Mouse (Mus musculus) adrenal gland (tissue): Measurements from ENCODE around the gene Fchsd2.

Source experiments
- intact Hi-C: fragments of 180-260 bp; cut with DNase I; formaldehyde crosslinking; loops from one replicate; pipeline ENCODE4 v1.15.1; 2025

The Fchsd2 gene

DNA sequence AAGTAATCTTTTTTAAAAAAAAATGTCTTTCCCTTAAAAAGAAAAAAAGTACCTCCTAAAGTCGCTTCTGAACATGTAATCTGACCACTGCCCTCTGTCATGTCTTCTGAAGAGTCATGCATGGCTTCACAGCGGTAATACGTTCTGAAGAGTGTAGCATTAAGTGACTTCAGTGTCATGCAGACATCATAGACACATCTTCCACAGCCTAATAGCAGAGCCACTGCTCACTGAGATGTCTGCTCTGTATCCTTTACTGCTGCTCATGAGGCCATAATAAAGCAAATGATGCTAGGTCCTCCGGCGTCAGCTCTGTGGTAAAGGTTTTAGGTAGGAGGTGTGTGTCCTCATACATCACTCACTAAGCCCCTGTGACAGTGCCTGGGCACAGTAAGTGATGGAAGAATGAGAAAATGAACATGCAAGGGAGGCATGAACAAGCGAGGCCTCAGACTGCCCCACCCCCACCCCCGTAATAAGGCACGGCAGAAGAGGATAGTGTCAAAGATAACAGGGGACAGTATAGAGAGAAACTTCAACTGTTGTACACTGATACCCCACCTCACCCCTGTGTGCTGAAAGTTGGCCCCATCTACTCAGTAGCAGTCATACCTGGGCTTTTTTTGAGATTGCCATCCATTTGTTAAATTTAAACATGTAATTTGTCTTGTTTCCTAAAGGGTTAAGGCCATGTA lies 179.9 kb downstream of the Fchsd2 start:
- intact Hi-C loops, result no loop called here

DNA sequence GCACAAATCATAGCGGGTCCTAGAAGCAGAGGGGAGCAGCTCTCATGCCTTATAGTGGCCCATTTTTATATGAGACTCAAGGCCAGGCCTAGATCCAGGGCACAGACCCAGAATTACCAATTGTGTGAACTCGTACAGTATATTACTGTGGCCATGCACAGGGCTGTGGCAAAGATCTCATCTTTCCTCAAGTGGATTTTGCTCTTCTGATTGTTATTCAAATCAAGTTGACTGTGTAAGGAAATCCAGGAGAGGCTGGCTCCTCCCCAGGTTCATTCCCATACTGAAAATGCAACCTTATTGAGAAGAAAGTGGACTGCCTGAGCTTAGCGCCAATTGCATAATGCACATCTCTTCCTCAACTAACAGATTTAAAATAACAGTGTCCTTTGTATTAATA lies 190.1 kb downstream of the Fchsd2 start:
- intact Hi-C loops, result no loop called here

DNA sequence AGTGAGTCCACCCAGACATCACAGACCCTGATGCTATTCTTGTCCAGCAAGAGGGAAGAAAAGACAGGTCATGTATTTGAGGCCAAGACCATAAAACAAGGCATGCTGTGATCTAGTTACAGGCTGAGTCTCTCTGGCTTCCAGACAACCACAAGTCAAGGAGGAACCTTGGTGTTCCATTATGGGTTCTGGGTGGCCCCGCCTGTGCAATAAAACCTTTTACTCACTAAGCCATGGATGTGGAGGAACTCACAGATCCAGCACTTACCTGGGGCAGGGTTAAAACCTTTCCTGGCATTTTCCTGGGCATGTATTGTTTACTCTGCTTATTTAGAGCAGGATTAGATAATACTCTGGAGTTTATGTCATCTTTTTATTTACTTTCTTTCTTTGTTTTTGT lies 191.8 kb downstream of the Fchsd2 start:
- intact Hi-C loops, result no loop called here

DNA sequence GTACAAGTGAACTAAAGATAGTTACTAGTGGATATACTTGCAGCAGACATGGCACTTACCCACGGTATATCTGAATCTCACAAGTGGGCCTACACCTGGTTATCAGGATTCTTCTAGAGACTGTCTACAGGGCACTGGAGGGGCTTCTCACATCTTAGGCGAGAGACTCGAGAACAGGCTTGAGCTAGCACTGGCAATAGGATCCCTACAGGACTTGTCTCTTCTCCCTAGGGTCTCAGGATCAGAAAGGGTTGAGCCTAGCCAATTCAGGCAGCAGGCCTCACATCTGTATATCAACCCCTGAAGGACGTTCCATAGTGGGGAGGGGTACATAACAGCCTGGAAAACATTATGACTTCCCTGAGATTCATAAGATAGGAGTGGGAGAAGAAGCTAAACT lies 194.2 kb downstream of the Fchsd2 start:
- intact Hi-C loops, result loop anchor here (5.0 kb wide), 1 partner anchor 225 kb away; no protein-coding TSS in a partner anchor

DNA sequence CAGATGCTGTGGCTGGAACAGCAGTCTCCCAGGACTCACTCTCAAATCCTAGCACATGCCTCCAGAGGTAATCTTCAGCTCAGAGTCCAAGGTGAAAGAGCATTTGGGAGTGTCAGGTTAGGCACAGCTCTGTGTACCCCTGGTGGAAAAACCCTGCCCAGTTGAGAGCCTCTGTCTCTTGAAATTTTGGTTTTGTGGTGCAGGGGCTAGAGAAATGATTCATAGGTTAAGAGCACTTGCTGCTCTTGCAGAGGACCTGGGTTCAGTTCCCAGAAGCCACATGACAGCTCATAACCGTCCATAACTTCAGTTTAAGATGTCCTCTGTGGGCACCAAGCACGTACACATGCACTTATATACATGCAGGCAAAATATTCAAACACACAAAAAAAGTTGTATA lies 195.2 kb downstream of the Fchsd2 start:
- intact Hi-C loops, result loop anchor here (5.0 kb wide), 1 partner anchor 226 kb away; no protein-coding TSS in a partner anchor

DNA sequence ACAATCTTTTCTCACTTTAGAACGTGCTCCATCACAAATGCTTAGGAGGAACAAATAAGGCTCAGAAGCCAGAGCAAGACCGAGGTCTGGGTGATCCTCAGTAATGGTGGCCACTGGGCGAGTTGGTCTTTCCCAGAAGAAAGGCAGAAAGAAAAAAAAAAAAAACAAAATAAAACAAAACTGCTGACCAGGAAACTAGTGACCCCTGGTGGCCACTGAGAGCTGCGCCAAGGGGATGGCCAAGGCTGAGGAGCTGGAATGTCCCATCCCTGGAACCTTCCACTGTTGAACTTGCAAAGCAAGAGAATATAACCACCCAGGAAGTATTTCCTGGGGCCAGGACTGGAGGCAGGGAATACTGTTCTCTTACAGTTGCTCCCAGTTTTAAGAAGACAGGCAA lies 195.8 kb downstream of the Fchsd2 start:
- intact Hi-C loops, result loop anchor here (5.0 kb wide), 1 partner anchor 226 kb away; no protein-coding TSS in a partner anchor

DNA sequence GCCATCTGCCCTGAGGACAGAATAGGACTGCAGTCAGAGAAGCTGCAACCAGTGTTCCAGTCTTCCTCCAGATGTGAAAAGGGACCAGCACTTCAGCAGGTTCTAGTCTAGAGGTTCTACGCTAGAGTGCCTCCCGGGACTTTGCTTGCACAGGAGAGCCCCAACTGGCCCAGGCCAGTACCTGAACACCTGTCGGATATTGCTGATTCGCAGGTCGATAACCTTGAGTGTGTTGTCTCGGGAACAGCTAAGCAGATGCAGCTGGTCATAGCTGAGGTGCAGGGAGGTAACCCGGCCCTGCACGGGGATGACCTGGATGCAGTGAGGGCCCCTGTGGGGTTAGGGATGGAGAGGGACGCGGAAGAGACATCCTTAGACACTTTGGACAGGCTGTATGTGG lies 197.7 kb downstream of the Fchsd2 start:
- intact Hi-C loops, result no loop called here

DNA sequence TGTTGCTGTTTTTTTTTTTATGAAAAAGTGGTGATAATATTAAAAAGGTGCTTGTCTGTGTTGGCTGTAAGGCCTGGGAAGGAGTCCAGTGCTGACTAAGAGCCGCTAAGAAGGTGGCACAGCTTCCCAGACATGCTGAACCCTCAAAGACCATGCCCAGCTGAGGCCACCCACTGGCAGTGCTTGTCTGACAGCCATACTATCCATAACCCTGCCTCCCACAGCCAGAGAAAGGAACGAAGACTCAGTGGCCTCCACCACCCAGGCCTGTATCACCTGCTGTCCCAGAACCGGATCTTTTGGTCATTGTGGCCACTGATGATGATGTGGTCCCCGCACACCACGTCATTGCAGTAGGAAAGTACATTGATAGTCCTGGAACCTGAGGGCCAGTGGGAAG lies 198.5 kb downstream of the Fchsd2 start:
- intact Hi-C loops, result no loop called here

DNA sequence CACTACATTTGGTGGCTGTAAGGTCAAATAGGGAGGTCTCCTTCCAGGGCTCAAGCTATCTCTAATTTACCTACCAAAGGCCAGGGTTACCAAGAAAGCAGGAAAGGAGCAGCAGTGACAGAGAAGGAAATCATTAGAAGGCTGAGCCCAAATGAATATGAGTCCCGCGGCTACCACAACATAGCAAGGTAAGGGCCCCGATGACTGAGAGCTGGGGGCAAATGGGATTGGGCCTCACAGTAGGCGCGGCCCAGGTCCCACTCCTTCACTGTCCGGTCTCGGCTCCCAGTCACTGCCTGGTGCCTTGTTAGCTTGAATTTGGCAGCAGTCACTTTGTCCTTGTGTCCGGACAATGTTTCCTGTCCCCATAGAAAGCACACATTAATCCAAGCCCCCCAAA lies 199.0 kb downstream of the Fchsd2 start:
- intact Hi-C loops, result no loop called here

DNA sequence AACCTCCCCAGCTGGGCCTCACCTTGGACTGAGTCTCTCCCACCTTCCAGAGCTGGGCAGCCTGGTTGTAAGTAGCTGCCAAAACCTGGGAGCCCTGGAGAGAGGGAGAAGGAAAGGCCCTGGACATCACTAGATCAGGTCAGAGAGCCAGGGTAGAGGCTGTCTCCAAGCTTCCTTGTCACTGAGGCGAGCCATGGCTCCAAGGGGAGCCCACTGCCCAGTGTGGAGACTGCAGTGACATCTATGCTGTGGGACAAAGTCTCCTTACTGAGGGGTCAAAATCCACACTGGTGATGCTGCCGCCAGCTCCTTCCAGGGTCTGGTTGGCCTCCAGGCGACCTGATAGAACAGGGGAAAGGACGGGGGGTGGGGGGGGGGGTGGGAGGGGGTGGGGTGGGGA lies 199.4 kb downstream of the Fchsd2 start:
- intact Hi-C loops, result no loop called here

DNA sequence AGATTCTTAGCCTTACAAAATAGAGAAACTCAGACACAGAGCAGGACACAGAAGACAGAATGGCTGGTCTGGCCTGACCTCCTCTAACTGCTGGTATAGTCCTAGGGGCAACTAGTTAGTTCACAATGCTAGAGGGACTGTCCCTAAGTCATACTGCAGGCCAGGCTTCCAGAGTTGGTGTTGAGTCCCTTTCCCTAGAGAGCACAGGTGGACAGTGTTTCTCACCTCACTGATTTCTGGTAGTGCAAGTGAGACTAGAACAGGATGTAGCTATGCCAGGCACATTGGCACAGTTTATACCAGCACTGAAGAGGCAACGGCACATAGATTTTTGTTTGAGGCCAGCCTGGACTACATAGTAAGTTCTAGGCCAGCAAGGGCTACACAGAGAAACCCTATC lies 200.0 kb downstream of the Fchsd2 start:
- intact Hi-C loops, result no loop called here

DNA sequence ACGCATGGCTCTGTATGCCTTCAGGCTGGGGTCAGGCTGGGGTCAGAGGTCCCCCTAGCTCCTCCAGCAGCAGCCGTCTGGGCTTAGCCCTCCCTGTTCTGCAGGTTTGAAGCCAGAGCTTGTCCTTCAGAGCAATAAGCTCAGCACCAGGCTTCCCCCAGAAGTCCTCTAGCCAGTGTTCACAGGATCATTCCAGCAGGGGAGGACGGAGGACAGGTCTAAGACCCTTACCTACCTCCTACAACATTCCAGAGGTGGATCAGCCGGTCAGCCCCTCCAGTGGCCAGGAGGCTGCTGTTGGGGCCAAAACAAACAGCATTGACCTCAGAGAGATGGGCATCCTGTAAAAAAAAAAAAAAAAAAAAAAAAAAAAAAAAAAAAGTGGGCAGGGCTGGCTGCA lies 200.5 kb downstream of the Fchsd2 start:
- intact Hi-C loops, result no loop called here

DNA sequence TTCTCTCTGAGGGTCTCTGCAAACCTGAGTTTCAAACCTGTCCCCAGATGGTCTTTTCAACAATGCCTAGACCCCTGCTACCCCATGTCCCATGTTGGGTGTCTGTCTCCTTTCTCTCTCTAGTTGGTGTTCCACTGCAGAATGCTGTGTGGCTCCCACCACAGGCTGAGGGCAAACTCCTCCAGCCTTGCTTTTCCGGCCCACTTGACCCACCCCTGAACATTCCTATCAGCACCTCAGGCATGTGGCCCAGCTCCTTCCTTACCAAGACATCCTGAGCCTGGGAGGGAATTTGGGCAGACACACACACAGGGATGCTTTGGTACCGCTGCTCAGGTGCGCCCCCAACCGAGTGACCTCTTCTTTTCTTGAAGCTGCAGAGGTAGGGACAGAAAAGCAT lies 200.9 kb downstream of the Fchsd2 start:
- intact Hi-C loops, result no loop called here

DNA sequence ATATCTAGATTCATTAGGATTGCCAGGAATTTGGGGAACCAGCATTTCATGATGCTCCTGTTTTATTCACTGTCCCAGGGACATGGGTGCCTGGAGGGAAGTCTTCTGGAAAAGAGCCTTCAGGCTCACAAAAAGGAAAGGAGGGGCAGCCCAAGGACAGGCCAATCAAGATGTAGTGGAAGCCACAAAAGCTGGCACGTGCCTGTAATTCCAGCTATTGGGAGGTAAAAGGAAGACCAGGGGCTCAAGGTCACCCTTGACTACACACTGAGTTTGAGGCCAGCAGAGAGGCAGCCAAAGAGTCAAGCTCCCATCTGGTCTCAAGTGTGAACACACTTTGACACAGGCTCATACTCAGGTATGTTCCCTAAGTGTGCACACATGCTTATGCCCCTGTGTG lies 202.8 kb downstream of the Fchsd2 start:
- intact Hi-C loops, result no loop called here

DNA sequence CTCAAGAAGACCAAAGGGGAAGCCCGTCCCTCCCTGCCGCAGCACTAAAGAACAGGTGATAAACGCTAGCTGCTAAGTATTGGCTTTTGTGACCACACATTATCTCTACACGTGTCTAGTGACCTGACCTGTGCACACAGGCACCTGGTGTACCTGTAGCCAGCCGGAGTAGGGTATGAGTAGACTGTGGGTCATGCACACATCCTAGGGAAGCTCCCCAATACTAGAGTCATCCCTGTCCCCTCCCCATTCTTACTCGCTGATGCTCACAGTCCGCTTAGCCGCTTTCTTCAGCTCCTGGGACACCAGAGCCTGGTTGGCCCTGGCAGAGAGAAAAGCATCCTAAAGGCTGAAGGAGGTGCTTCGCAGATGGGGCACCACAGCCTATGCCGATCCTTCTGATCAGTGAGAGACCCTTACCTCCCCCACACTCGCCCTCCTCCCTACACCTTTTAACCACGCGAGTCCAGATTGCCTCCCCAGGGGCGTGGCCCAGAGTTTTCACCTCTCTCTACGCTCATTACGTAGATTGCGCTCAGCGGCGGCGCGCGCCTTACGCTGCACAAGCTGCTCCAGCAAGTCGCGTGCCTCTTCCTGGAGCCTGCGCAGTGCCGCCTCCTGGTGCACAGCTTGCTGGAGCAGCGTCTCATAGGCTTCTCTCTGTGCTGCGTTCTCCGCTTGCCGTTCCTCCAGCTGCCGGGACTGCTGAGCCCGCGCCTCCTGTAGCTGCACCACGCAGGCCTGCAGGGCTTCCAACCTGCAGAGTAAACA lies 203.8 kb downstream of the Fchsd2 start:
- intact Hi-C loops, result no loop called here

DNA sequence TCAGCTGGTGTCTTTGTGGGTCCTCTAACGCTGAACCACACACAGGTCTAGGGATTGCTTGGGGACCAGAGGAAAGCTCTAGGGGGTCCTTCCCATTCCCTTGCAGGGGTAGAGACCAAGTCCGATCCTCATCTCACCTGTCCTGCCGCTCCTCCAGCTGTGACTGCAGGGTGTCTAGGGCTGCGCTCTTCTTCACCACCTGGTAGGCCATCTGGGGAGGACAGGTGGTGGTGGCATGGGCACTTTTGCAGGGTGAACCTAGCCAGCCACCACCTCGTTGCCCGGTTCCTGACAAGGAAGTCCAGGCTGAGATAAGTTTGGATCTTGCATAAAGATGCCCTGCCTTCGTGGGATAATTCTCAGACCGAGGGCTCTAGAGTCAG lies 204.4 kb downstream of the Fchsd2 start:
- intact Hi-C loops, result no loop called here

DNA sequence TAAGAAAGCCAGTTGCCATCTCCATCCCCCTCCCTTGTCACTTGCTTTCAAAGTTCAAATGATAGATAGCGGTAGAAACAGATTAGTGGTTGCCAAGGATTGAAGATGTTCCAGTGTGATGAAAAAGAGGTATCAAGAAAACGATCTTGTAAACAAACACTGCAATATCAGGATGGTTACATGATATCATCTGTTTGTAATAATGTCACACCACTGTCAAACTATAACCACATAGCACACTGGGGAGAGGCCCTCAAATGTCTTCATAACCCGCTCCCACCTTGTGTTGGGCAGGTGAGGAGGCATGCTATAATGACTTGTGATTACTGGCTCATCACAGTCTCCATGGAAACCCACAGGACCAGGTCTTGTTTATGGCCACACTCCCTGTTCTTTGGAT lies 205.7 kb downstream of the Fchsd2 start:
- intact Hi-C loops, result no loop called here

DNA sequence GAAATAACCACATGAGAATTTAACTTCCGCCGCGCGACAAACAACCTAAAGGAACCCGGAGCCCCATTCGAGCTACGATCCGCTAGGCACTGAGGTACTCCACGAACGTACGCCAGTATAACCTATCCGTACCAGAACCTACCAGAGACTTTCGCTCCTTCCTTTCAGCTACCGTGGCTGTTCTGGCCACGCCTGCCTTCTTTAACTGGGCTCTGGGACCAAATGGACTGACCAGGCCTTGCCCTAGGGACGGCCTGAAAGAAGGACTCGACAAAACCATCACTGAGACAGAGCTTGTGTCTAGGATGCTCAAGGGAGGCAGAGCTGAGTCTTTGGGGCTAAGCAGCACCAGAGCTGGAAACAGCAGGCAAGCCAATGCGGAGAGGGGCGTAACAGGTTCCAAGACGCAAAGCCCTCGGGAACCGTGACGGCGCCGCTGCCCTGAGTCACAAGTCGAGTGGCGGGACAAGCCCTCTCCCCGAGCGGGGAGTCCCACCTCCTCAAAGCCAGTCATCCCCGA lies 208.8 kb downstream of the Fchsd2 start:
- intact Hi-C loops, result no loop called here

DNA sequence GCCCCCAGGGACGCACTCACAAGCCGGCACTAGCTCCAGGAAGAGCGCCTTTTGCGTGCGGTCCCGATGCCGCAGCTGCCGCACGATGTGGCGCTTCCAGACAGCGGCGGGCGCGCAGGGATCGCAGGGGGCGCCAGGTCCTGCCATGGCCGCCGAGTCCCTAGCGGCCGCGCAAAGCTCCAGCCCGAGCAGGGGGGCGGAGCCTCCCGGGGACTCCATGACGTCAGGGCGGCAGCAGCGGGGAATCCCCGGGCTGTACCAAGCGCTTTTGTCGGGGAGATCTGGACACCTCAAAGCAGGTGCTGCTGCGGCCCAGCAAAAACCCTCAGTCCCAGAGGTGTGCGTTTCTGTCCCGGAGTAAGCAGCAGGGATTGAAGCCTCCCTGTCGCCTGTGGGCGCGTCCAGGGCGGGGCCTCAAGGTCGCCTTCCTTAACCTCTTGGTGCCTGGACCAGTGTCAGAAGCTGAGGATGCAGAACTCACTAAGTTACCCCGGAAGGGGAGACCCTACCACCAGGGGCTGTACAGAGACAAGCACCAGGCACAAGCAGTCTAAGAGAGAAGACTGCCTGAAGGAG lies 209.3 kb downstream of the Fchsd2 start, which contains the start of gene Atg16l2:
TSS of gene Atg16l2 (minus strand) at position 371 of the 576 bp plus-strand sequence.
- intact Hi-C loops, result no loop called here

DNA sequence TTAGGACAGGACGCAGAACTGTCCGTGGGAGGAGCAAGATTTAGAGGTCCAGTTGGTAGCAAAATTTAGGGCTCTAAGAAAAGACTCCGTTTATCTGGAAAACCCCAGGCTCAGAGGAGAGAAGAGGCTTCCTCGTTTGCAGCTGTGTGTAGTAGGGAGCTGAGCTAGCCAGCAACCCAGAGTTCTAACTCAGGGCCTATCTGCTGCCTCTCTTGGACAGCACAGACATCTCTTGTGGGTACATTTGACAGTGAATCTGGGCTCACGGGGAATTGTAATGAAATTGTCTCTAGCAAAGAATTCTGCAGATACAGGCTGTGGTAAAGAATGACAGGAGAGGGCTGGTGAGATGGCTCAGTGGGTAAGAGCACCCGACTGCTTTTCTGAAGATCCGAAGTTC lies 210.0 kb downstream of the Fchsd2 start:
- intact Hi-C loops, result no loop called here

DNA sequence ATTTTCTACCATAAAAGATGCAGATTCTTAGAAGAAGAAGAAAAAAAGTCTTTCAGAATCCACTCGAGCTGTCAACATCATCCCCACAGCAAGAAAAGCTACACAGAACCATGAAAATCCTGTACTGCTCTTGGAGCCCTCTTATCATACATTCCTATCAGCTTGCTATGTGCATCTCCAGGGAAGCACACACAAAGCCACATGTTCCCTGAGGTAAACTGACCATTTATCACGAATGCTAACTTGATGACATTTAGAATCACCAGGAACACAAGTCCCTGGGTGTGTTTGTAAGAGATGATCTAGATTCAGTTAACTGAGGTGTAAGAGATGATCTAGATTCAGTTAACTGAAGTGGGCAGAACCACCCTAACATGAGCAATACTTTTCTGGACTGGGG lies 214.2 kb downstream of the Fchsd2 start:
- intact Hi-C loops, result no loop called here

DNA sequence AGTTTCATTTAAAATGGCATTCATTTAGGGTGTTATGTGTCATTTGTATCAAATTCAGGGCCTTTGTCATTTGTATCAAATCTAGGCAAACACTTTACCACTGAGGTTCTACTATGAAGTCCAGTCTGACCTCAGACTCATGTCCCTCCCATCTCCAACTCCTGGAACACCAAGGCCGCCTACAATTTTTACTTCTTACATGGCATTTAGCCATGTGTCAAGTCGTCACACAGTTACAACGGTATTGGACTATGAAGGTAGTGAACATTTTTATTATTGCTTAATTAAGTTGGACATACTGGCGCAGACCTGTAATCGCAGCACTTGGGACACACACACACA lies 217.3 kb downstream of the Fchsd2 start:
- intact Hi-C loops, result loop anchor here (2.0 kb wide), 1 partner anchor 63 kb away; no protein-coding TSS in a partner anchor
